ENCODE assay signal across 14 mouse cellular contexts in genomic region chr10:4943148-4943547, GRCm38 (mm10).
"Had no signal": no experiment of that assay in that cellular context is flagged by ENCODE, and none has a peak within 500 bp of the region (broad histone marks: within the 10 kb centered on the region; RNA-seq: fewer than 3 reads in every experiment).

No protein-coding gene starts in this region.

- H3K9me3 ChIP-seq: midbrain, embryonic 10.5 days; midbrain, embryonic 12.5 days; neural tube, embryonic 12.5 days had no signal

- H3K27me3 ChIP-seq: midbrain, embryonic 12.5 days; neural tube, embryonic 12.5 days had no signal

- H3K9ac ChIP-seq: lung, embryonic 14.5 days; midbrain, embryonic 12.5 days; neural tube, embryonic 12.5 days had no signal

- H3K4me3 ChIP-seq: midbrain, embryonic 10.5 days; midbrain, embryonic 12.5 days; neural tube, embryonic 12.5 days had no signal

- ATAC-seq: midbrain, embryonic 16.5 days had no signal

- H3K27ac ChIP-seq: midbrain, embryonic 10.5 days; midbrain, embryonic 12.5 days; neural tube, embryonic 12.5 days had no signal

- H3K4me1 ChIP-seq: midbrain, embryonic 10.5 days; midbrain, embryonic 12.5 days; neural tube, embryonic 12.5 days had no signal

- DNase-seq: lung, adult 18-20 months; lung, postnatal 10 days; lung, postnatal 4 days; midbrain, embryonic 14.5 days; right cerebral cortex, postnatal 14 days; spleen, adult 18-20 months; thymus, adult 2 months; thymus, postnatal 25 days; thymus, postnatal 4 days had no signal

- H3K4me2 ChIP-seq: lung, embryonic 14.5 days; midbrain, embryonic 12.5 days; neural tube, embryonic 12.5 days had no signal

- H3K36me3 ChIP-seq: midbrain, embryonic 10.5 days; midbrain, embryonic 12.5 days; neural tube, embryonic 12.5 days had no signal
